Mouse (Mus musculus): Measurements from ENCODE around the gene Akna. TPM values are rescaled to one million over a fixed set of nuclear protein-coding genes. Genes with fewer than 3 reads are reported as not detected.

Akna gene
- polyA plus RNA-seq, 1 experiment from 2014 or later, result 4.6 TPM

- WGBS, result 86% methylated on average over 4 of the region's 4 CpGs
- no peak overlapping the region for H3K4me2 ChIP-seq (ENCODE audit: low read length)
- H3K36me3 ChIP-seq (ENCODE audit: control insufficient read depth, insufficient read depth, low read length), result peaks cover 3% of the 10 kb centered on the region; the same call in 1 of the 2 replicates
- no peaks in the 10 kb centered on the region for H3K9me3 ChIP-seq (ENCODE audit: control insufficient read depth, low read length)
- H3K9ac ChIP-seq (ENCODE audit: low read depth, low read length), result no peak overlapping the region
- H3K4me3 ChIP-seq (ENCODE audit: low read length), result no peak overlapping the region
- no peaks in the 10 kb centered on the region for H3K27me3 ChIP-seq (replicated peaks; ENCODE audit: control insufficient read depth, insufficient read depth, low read length)
- H3K4me1 ChIP-seq (ENCODE audit: control insufficient read depth, insufficient read depth, low read depth, low read length), result no peaks in the 10 kb centered on the region
- H3K27ac ChIP-seq (ENCODE audit: low read depth, low read length), result no peak overlapping the region
- ATAC-seq, result no peak
Measured at GRCm38 (mm10) chr4:63382676-63383369, 20.3 kb downstream of the Akna start.

- no peak overlapping the region for H3K9ac ChIP-seq (ENCODE audit: low read depth, low read length)
- 67% methylated on average over 7 of the region's 7 CpGs for WGBS
- no peak overlapping the region for H3K4me3 ChIP-seq (ENCODE audit: low read length)
- no peaks in the 10 kb centered on the region for H3K27me3 ChIP-seq (replicated peaks; ENCODE audit: control insufficient read depth, insufficient read depth, low read length)
- no peak overlapping the region for H3K27ac ChIP-seq (ENCODE audit: low read depth, low read length)
- H3K9me3 ChIP-seq (ENCODE audit: control insufficient read depth, low read length), result no peaks in the 10 kb centered on the region
- no peak overlapping the region for H3K4me2 ChIP-seq (ENCODE audit: low read length)
- H3K4me1 ChIP-seq (ENCODE audit: control insufficient read depth, insufficient read depth, low read depth, low read length), result no peaks in the 10 kb centered on the region
- ATAC-seq, result no peak
- H3K36me3 ChIP-seq (ENCODE audit: control insufficient read depth, insufficient read depth, low read length), result peaks cover 3% of the 10 kb centered on the region; the same call in 1 of the 2 replicates
Measured at GRCm38 (mm10) chr4:63377483-63377882, 25.7 kb downstream of the Akna start.

GRCm38 (mm10) chr4:63375367-63375766, 27.8 kb downstream of the Akna start:
- ATAC-seq, result peak; percentile 82
- H3K9me3 ChIP-seq (ENCODE audit: control insufficient read depth, low read length), result no peaks in the 10 kb centered on the region
- 40% methylated on average over 1 of the region's 1 CpGs for WGBS

GRCm38 (mm10) chr4:63374331-63374730, 28.8 kb downstream of the Akna start:
- Histone ChIP-seq H3K4me2 (ENCODE audit: low read length) (no peak overlapping the region), H3K9ac (ENCODE audit: low read depth, low read length) (no peak overlapping the region), H3K27me3 (replicated peaks; ENCODE audit: control insufficient read depth, insufficient read depth, low read length) (no peaks in the 10 kb centered on the region), H3K27ac (ENCODE audit: low read depth, low read length) (no peak overlapping the region), H3K36me3 (ENCODE audit: control insufficient read depth, insufficient read depth, low read length) (peaks cover 6% of the 10 kb centered on the region; the same call in 1 of the 2 replicates), H3K4me3 (ENCODE audit: low read length) (no peak overlapping the region), H3K4me1 (ENCODE audit: control insufficient read depth, insufficient read depth, low read depth, low read length) (no peaks in the 10 kb centered on the region), H3K9me3 (ENCODE audit: control insufficient read depth, low read length) (no peaks in the 10 kb centered on the region)
- no peak for ATAC-seq
- WGBS, result 87% methylated on average over 12 of the region's 12 CpGs

More at GRCm38 (mm10) chr4:63375367-63375766, 27.8 kb downstream of the Akna start:
- no peak overlapping the region for H3K4me3 ChIP-seq (ENCODE audit: low read length)
- no peaks in the 10 kb centered on the region for H3K27me3 ChIP-seq (replicated peaks; ENCODE audit: control insufficient read depth, insufficient read depth, low read length)
- 0 out of 2 replicates have a peak overlapping the region, but pooled peaks have one; percentile 19 for H3K9ac ChIP-seq (ENCODE audit: low read depth, low read length)
- no peaks in the 10 kb centered on the region for H3K4me1 ChIP-seq (ENCODE audit: control insufficient read depth, insufficient read depth, low read depth, low read length)
- no peak overlapping the region for H3K4me2 ChIP-seq (ENCODE audit: low read length)
- peaks cover 4% of the 10 kb centered on the region; the same call in 1 of the 2 replicates for H3K36me3 ChIP-seq (ENCODE audit: control insufficient read depth, insufficient read depth, low read length)
- no peak overlapping the region for H3K27ac ChIP-seq (ENCODE audit: low read depth, low read length)

- 88% methylated on average over 8 of the region's 8 CpGs for WGBS
Measured at GRCm38 (mm10) chr4:63373404-63373803, 29.8 kb downstream of the Akna start.

GRCm38 (mm10) chr4:63371890-63372289, 31.3 kb downstream of the Akna start:
- no peak for ATAC-seq
- Histone ChIP-seq H3K4me2 (ENCODE audit: low read length) (no peak overlapping the region), H3K4me3 (ENCODE audit: low read length) (no peak overlapping the region), H3K27ac (ENCODE audit: low read depth, low read length) (no peak overlapping the region), H3K4me1 (ENCODE audit: control insufficient read depth, insufficient read depth, low read depth, low read length) (no peaks in the 10 kb centered on the region), H3K9ac (ENCODE audit: low read depth, low read length) (no peak overlapping the region), H3K36me3 (ENCODE audit: control insufficient read depth, insufficient read depth, low read length) (peaks cover 3% of the 10 kb centered on the region), H3K27me3 (replicated peaks; ENCODE audit: control insufficient read depth, insufficient read depth, low read length) (no peaks in the 10 kb centered on the region), H3K9me3 (ENCODE audit: control insufficient read depth, low read length) (no peaks in the 10 kb centered on the region)
- 60% methylated on average over 3 of the region's 3 CpGs for WGBS

More at GRCm38 (mm10) chr4:63373404-63373803, 29.8 kb downstream of the Akna start:
- no peak overlapping the region for H3K9ac ChIP-seq (ENCODE audit: low read depth, low read length)
- H3K4me2 ChIP-seq (ENCODE audit: low read length), result no peak overlapping the region
- H3K4me3 ChIP-seq (ENCODE audit: low read length), result no peak overlapping the region
- ATAC-seq, result no peak
- H3K9me3 ChIP-seq (ENCODE audit: control insufficient read depth, low read length), result no peaks in the 10 kb centered on the region
- H3K4me1 ChIP-seq (ENCODE audit: control insufficient read depth, insufficient read depth, low read depth, low read length), result no peaks in the 10 kb centered on the region
- H3K27me3 ChIP-seq (replicated peaks; ENCODE audit: control insufficient read depth, insufficient read depth, low read length), result no peaks in the 10 kb centered on the region
- H3K36me3 ChIP-seq (ENCODE audit: control insufficient read depth, insufficient read depth, low read length), result peaks cover 3% of the 10 kb centered on the region; the same call in 1 of the 2 replicates
- H3K27ac ChIP-seq (ENCODE audit: low read depth, low read length), result no peak overlapping the region

GRCm38 (mm10) chr4:63370897-63371296, 32.3 kb downstream of the Akna start:
- Histone ChIP-seq H3K4me3 (ENCODE audit: low read length) (no peak overlapping the region), H3K9me3 (ENCODE audit: control insufficient read depth, low read length) (no peaks in the 10 kb centered on the region), H3K9ac (ENCODE audit: low read depth, low read length) (0 out of 2 replicates have a peak overlapping the region, but pooled peaks have one; percentile 1), H3K36me3 (ENCODE audit: control insufficient read depth, insufficient read depth, low read length) (peaks cover 3% of the 10 kb centered on the region), H3K4me1 (ENCODE audit: control insufficient read depth, insufficient read depth, low read depth, low read length) (no peaks in the 10 kb centered on the region), H3K4me2 (ENCODE audit: low read length) (no peak overlapping the region), H3K27ac (ENCODE audit: low read depth, low read length) (no peak overlapping the region), H3K27me3 (replicated peaks; ENCODE audit: control insufficient read depth, insufficient read depth, low read length) (no peaks in the 10 kb centered on the region)
- ATAC-seq, result peak; percentile 7; the same call in 1 of the 2 replicates
- 22% methylated on average over 7 of the region's 7 CpGs for WGBS

- H3K9ac ChIP-seq (ENCODE audit: low read depth, low read length), result no peak overlapping the region
- 26% methylated on average over 4 of the region's 4 CpGs for WGBS
Measured at GRCm38 (mm10) chr4:63368577-63368976, 34.6 kb downstream of the Akna start.

GRCm38 (mm10) chr4:63362150-63362549, 41.0 kb downstream of the Akna start, which contains the start of gene Orm2:
TSS of gene Orm2 (plus strand) at chr4:63362449.
- WGBS, result 83% methylated on average over 4 of the region's 5 CpGs
- ATAC-seq, result peak; percentile 12; the same call in 1 of the 2 replicates
- Histone ChIP-seq H3K27ac (ENCODE audit: low read depth, low read length) (no peak within 1 kb of the TSS), H3K4me2 (ENCODE audit: low read length) (no peak within 1 kb of the TSS), H3K9me3 (ENCODE audit: control insufficient read depth, low read length) (no peaks in the 10 kb centered on the region), H3K36me3 (ENCODE audit: control insufficient read depth, insufficient read depth, low read length) (no peaks in the 10 kb centered on the region), H3K4me3 (ENCODE audit: low read length) (no peak within 1 kb of the TSS), H3K9ac (ENCODE audit: low read depth, low read length) (no peak within 1 kb of the TSS), H3K4me1 (ENCODE audit: control insufficient read depth, insufficient read depth, low read depth, low read length) (no peaks in the 10 kb centered on the region), H3K27me3 (replicated peaks; ENCODE audit: control insufficient read depth, insufficient read depth, low read length) (no peaks in the 10 kb centered on the region)

More at GRCm38 (mm10) chr4:63368577-63368976, 34.6 kb downstream of the Akna start:
- peak; percentile 57 for ATAC-seq
- H3K36me3 ChIP-seq (ENCODE audit: control insufficient read depth, insufficient read depth, low read length), result peaks cover 3% of the 10 kb centered on the region
- H3K27ac ChIP-seq (ENCODE audit: low read depth, low read length), result no peak overlapping the region
- no peaks in the 10 kb centered on the region for H3K9me3 ChIP-seq (ENCODE audit: control insufficient read depth, low read length)
- no peaks in the 10 kb centered on the region for H3K4me1 ChIP-seq (ENCODE audit: control insufficient read depth, insufficient read depth, low read depth, low read length)
- H3K27me3 ChIP-seq (replicated peaks; ENCODE audit: control insufficient read depth, insufficient read depth, low read length), result no peaks in the 10 kb centered on the region
- H3K4me2 ChIP-seq (ENCODE audit: low read length), result no peak overlapping the region
- H3K4me3 ChIP-seq (ENCODE audit: low read length), result no peak overlapping the region

All from hindbrain, embryonic 16.5 days (tissue).